Mouse (Mus musculus) liver, embryonic 11.5 days (tissue): ENCODE data around the gene Zfp174. TPM values are rescaled to one million over a fixed set of nuclear protein-coding genes. Genes with fewer than 3 reads are reported as not detected.

Experiments
- ATAC-seq: fragments of 200-750 bp; cut with Nextera tagmentation; replicated peaks from 2 replicates; pipeline ENCODE4 v1.8.0; 2017; ENCODE audit warnings: moderate number of reproducible peaks, mild to moderate bottlenecking, moderate TSS enrichment, moderate library complexity; ENCODE audit not compliant: low FRiP score
- DNase-seq: peaks from one replicate; pipeline ENCODE4 v3.0.0-alpha.2; 2017; ENCODE audit warnings: low spot score
- H3K27ac ChIP-seq: fragments of 300-500 bp; sonication (generic); 2 replicates; pipeline ENCODE4 v1.5.1; 2014; ENCODE audit warnings: mild to moderate bottlenecking, low read depth, low read length, control low read depth
- H3K27me3 ChIP-seq: fragments of 300-500 bp; sonication (generic); replicated peaks from 2 replicates; pipeline ENCODE4 v1.6.1; 2014; ENCODE audit warnings: low read length, mixed read lengths; ENCODE audit not compliant: control insufficient read depth, insufficient read depth
- H3K36me3 ChIP-seq: fragments of 300-500 bp; sonication (generic); 2 replicates; pipeline ENCODE4 v1.6.1; 2014; ENCODE audit warnings: mild to moderate bottlenecking, low read length, moderate library complexity, mixed read lengths; ENCODE audit not compliant: control insufficient read depth, insufficient read depth
- H3K4me1 ChIP-seq: fragments of 300-500 bp; sonication (generic); replicated peaks from 2 replicates; pipeline ENCODE4 v1.6.1; 2014; ENCODE audit warnings: low read length, mixed read lengths; ENCODE audit not compliant: control insufficient read depth, insufficient read depth
- H3K4me2 ChIP-seq: fragments of 300-500 bp; sonication (generic); 2 replicates; pipeline ENCODE4 v1.6.1; 2014; ENCODE audit warnings: mild to moderate bottlenecking, control low read depth, moderate library complexity
- H3K4me3 ChIP-seq: fragments of 300-500 bp; sonication (generic); 2 replicates; pipeline ENCODE4 v1.5.1; 2014; ENCODE audit warnings: low read depth, low read length, control low read depth
- H3K9ac ChIP-seq: fragments of 300-500 bp; sonication (generic); 2 replicates; pipeline ENCODE4 v1.6.1; 2014; ENCODE audit warnings: low read depth, low read length, control low read depth
- H3K9me3 ChIP-seq: fragments of 300-500 bp; sonication (generic); 2 replicates; pipeline ENCODE4 v1.6.1; 2016; ENCODE audit warnings: low read length, inconsistent platforms, mixed read lengths; ENCODE audit not compliant: control insufficient read depth
- WGBS: fragments of 180-500 bp; shearing (Covaris S2); extraction: QIAGEN DNeasy Blood & Tissue Kit; methylation state at CpG from one replicate; pipeline ENCODE4 v1.1.7; 2014; 5-methylcytosine and 5-hydroxymethylcytosine counted together
- polyA plus RNA-seq: library from polyadenylated mRNA; unstranded; fragments of >200 nt; fragmentation: Nextera tagmentation; extraction: Ambion mirVana; gene quantifications from 2 replicates; pipeline ENCODE4 v1.2.1, GENCODE M21; 2014

Zfp174 gene
- polyA plus RNA-seq, 1 experiment from 2014 or later: 0.47 TPM

GRCm38 (mm10) chr16:3893739-3894138 is 46.7 kb downstream of the Zfp174 start:
- H3K36me3 ChIP-seq: peaks cover 11% of the 10 kb centered on the region
- no peak for ATAC-seq
- no peak overlapping the region for H3K4me3 ChIP-seq
- H3K9me3 ChIP-seq: no peaks in the 10 kb centered on the region
- H3K4me1 ChIP-seq: peaks cover 11% of the 10 kb centered on the region
- WGBS: 55% methylated on average over 3 of the region's 3 CpGs
- no peak overlapping the region for H3K27ac ChIP-seq
- no peaks in the 10 kb centered on the region for H3K27me3 ChIP-seq
- H3K4me2 ChIP-seq: no peak overlapping the region
- no peak for DNase-seq
- H3K9ac ChIP-seq: no peak overlapping the region

- no peak overlapping the region; the same call in 1 of the 2 replicates for H3K4me3 ChIP-seq
- peaks cover 11% of the 10 kb centered on the region for H3K4me1 ChIP-seq
- H3K4me2 ChIP-seq: peak overlapping the region; percentile 46
- peak overlapping the region; percentile 67 for H3K27ac ChIP-seq
- no peak overlapping the region for H3K9ac ChIP-seq
- ATAC-seq (peak; percentile 62; the same call in 1 of the 2 replicates), DNase-seq (no peak)
- H3K36me3 ChIP-seq: peaks cover 16% of the 10 kb centered on the region
- H3K9me3 ChIP-seq: no peaks in the 10 kb centered on the region
- no peaks in the 10 kb centered on the region for H3K27me3 ChIP-seq
- 45% methylated on average over 9 of the region's 9 CpGs for WGBS
Observed at GRCm38 (mm10) chr16:3895173-3895792, 48.2 kb downstream of the Zfp174 start.

GRCm38 (mm10) chr16:3896046-3896445 is 49.0 kb downstream of the Zfp174 start:
- H3K27me3 ChIP-seq: no peaks in the 10 kb centered on the region
- ATAC-seq: no peak
- H3K9me3 ChIP-seq: no peaks in the 10 kb centered on the region
- H3K4me3 ChIP-seq: no peak overlapping the region
- H3K27ac ChIP-seq: no peak overlapping the region
- no peak overlapping the region for H3K4me2 ChIP-seq
- H3K36me3 ChIP-seq: peaks cover 21% of the 10 kb centered on the region
- WGBS: 82% methylated on average over 6 of the region's 6 CpGs
- H3K4me1 ChIP-seq: peaks cover 11% of the 10 kb centered on the region
- H3K9ac ChIP-seq: no peak overlapping the region
- DNase-seq: no peak

- DNase-seq (no peak), ATAC-seq (no peak)
- H3K9me3 ChIP-seq: no peaks in the 10 kb centered on the region
- no peak overlapping the region for H3K9ac ChIP-seq
- WGBS: 88% methylated on average over 1 of the region's 1 CpGs
- H3K27ac ChIP-seq: no peak overlapping the region
- H3K36me3 ChIP-seq: peaks cover 24% of the 10 kb centered on the region
- no peak overlapping the region for H3K4me3 ChIP-seq
- no peak overlapping the region for H3K4me2 ChIP-seq
- H3K27me3 ChIP-seq: no peaks in the 10 kb centered on the region
- peaks cover 11% of the 10 kb centered on the region for H3K4me1 ChIP-seq
Observed at GRCm38 (mm10) chr16:3896553-3896952, 49.5 kb downstream of the Zfp174 start.

GRCm38 (mm10) chr16:3907471-3907870 is 60.4 kb downstream of the Zfp174 start:
- Histone ChIP-seq H3K4me2 (peak overlapping the region; percentile 68; the same call in 1 of the 2 replicates), H3K9ac (no peak overlapping the region), H3K27ac (no peak overlapping the region), H3K9me3 (no peaks in the 10 kb centered on the region), H3K4me1 (0 out of 2 replicates have a peak, but pooled peaks cover 2% of the 10 kb centered on the region), H3K4me3 (no peak overlapping the region), H3K36me3 (peaks cover 5% of the 10 kb centered on the region; the same call in 1 of the 2 replicates), H3K27me3 (no peaks in the 10 kb centered on the region)
- ATAC-seq (no peak), DNase-seq (no peak)
- WGBS: 79% methylated on average over 2 of the region's 2 CpGs

Other genes with a start within 250 kb of the Zfp174 start
- gene Mefv, start 129.2 kb upstream of the Zfp174 start, polyA plus RNA-seq: 0.05 and 0.21 TPM in 2 replicates
- 31.8 and 33.1 TPM in 2 replicates for gene Zfp263, start 103.2 kb upstream of the Zfp174 start, polyA plus RNA-seq
- not detected in 2 replicates for gene Olfr15, start 16.4 kb upstream of the Zfp174 start, polyA plus RNA-seq
- 44.3 and 51.2 TPM in 2 replicates for gene Naa60, start 25.1 kb downstream of the Zfp174 start, polyA plus RNA-seq
- gene Zfp597, start 37.3 kb downstream of the Zfp174 start, polyA plus RNA-seq: 4.2 and 5.9 TPM in 2 replicates
- 0.88 and 3.2 TPM in 2 replicates for gene Gm20695, start 37.4 kb downstream of the Zfp174 start, polyA plus RNA-seq
- gene 1700037C18Rik, start 61.4 kb downstream of the Zfp174 start, polyA plus RNA-seq: 4.8 and 5.5 TPM in 2 replicates
- 21.8 and 22.9 TPM in 2 replicates for gene Cluap1, start 61.5 kb downstream of the Zfp174 start, polyA plus RNA-seq
- 0.94 and 1.1 TPM in 2 replicates for gene Nlrc3, start 129.4 kb downstream of the Zfp174 start, polyA plus RNA-seq
- 21.3 and 24.5 TPM in 2 replicates for gene Slx4, start 156.5 kb downstream of the Zfp174 start, polyA plus RNA-seq
- gene Dnase1, start 189.7 kb downstream of the Zfp174 start, polyA plus RNA-seq: 3.9 and 6.0 TPM in 2 replicates
- gene Trap1, start 230.6 kb downstream of the Zfp174 start, polyA plus RNA-seq: 147 and 157 TPM in 2 replicates